Mouse (Mus musculus) right cerebral cortex, postnatal 4 days (tissue): ENCODE measurements around the gene Lama4.
A peak's percentile ranks its signal among the peaks of the same experiment; 100 is the strongest.

Source experiments
- DNase-seq: peaks from one replicate; pipeline ENCODE4 v3.0.0-alpha.2; 2022

Lama4 gene

GRCm38 (mm10) chr10:38965075-38965781 is at the start of gene Lama4:
Gene Lama4, plus strand, starts transcription at chr10:38965515.
- peak; percentile 54 for DNase-seq

DNA sequence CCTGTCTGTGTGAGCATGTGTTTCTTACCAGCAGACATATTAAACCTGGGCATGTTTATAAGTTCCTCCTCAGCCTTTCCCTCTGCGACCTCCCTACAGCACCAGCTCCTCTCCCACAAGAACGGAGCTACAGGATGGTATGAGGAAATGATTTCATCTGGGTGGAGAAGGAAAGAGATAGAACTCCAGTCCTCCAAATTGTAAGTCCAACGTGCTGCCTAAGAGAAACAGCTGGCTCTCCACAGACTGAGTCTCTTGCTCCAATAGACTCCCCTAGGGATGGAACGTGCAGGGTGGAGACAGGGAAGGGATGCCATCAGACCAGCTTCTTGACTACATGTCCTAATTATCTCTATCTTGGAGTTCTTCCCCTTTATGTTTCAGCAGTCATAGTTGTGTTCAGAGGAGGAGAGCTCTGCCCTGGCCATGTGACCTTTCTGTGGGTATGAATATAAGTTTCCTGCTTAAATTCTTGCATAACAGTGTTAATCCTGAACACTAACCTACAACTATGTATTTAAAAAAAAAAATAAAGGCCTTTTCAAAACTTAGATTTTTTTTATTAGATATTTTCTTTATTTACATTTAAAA is 49.2 kb upstream of the Lama4 start:
- DNase-seq = no peak

- DNase-seq = no peak
These were observed 36.2 kb upstream of the Lama4 start for GRCm38 (mm10) chr10:38928940-38929697.

DNA sequence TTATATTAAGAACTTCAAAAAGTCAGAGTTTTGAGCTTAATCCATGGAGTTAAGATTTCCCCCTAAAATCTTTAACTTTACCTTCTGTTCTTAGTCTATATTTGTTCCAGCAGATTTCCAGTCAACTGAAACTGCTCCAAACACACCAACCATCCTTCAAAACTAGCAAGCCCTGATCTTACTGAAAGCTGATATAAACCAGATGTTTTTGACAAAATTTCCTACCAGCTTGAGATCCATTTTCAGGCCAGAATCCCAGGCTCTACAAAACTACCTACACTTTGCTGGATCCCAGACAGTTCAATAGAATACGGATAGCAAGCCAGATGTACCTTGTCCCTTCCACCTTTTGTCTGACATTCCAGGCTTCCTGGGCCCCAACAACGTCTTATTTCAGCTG is 20.6 kb upstream of the Lama4 start:
- DNase-seq = no peak

DNA sequence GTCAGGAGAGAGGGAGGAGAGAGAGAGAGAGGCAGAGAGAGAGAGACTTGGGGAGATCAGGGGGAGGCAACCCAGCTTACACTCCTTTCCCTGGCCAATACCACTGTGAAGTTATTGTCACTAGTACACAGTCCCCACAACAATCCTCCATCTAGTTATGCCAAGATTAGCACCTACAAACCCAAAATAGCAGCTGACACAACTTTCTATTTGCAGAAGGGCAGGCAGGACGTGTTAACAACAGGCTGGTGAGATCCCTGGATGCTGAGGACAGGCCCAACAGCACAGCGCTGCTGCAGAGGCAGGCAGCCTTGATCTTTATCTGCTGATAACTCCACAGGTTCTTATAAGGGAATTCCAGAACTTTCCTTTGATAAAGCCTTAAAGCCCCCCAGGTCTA is 3.4 kb upstream of the Lama4 start:
- no peak for DNase-seq

- DNase-seq = no peak
These were observed 618 bp upstream of the Lama4 start for GRCm38 (mm10) chr10:38964719-38965074.

GRCm38 (mm10) chr10:38965857-38966256 is 542 bp downstream of the Lama4 start:
- peak; percentile 8 for DNase-seq

- DNase-seq = no peak
These were observed 1.3 kb downstream of the Lama4 start for GRCm38 (mm10) chr10:38966646-38967045.

- DNase-seq = no peak
These were observed 3.2 kb downstream of the Lama4 start for GRCm38 (mm10) chr10:38968326-38969072.

DNA sequence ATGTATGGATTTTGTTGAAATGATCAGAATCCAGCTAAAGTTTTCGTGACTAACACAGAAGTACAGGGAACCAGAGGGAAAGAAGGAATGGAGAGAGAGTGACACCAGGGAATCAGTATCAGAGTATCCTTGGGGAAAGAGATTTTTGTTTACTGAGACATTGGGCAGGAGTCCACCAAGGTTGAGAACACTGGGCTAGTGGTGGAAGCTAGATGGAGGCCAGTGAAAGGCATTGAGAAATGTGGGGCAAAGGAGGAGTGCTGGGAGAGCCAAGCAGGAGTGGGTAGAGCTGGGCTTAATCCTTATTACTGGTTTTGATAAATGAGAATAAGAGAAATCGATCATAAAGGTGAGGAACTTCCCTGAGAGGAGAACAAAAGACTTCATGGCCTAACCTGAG is 4.2 kb downstream of the Lama4 start:
- no peak for DNase-seq

DNA sequence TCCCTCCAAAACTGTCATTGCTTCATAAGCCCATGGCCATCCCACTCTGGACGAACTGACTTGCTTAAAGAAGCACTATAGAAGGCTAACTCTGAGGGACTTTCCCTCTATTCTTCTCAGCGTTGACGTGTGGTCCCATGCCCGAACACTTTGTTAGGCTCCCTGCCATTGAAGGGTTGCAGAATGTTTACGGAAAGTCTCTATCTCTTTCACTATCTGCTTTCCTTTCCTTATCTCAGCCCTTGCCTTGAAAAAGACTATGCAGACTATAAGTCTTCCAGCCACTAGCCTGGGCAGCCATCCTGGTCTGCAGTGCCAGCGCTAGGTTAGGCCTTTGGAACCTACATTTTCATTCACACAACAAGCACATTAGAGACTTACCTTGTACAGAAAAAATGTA is 4.7 kb downstream of the Lama4 start:
- DNase-seq = no peak

GRCm38 (mm10) chr10:38972221-38972946 is 7.1 kb downstream of the Lama4 start:
- no peak for DNase-seq

- DNase-seq = no peak
These were observed 7.7 kb downstream of the Lama4 start for GRCm38 (mm10) chr10:38973016-38973415.

GRCm38 (mm10) chr10:38978195-38978594 is 12.9 kb downstream of the Lama4 start:
- no peak for DNase-seq

- no peak for DNase-seq
These were observed 14.4 kb downstream of the Lama4 start for GRCm38 (mm10) chr10:38979699-38980098.

DNA sequence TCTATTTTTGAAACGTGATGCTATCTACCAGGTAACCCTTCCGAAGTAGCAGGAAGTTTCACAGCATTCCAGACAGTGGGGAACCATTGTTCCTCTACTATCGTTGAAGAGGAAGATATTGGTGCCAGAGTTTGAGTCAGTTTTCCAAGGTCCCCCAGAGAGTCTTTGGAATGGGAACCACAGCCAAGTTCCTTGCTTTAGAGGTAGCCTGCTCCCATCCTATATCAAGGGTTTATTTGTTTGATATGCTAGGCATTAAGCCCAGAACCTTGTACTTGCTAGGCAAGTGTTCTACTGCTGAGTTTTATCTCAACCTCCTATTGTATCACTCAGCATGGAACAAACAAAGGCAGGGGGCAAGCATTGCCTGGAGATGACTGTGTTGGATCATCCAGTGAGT is 15.7 kb downstream of the Lama4 start:
- DNase-seq = no peak

DNA sequence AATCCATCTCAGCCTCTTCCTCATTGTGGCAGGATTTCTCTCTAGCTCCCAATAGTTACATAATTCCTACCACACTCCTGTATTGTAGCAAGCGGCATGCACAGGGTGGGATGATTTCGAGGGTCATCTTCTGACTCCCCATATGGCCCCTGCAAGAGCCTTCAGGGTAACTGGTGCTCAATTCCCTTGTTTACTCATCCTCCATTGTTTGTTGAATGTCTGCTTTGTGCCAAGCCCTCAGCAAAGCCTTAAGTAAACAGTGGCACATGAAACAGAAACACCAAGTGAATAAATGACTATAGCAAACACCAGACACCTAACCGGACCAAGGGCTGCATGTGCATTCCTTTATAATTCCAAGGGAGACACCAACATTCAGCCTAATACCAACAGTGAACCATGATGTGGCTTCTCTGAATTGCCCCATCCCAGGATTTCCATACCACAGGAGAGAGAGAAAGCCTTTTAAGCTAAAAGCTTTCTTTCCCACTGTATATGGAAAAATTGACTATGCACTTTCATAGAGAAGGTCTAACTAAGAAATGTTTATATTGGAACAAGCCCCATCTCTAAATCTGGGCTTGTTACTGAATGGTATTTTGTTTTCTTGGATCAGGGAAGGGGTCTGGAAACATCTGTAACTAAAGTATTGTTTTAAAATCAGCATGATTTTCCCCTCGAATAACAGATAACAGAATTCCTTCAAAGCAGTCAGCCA is 19.2 kb downstream of the Lama4 start:
- DNase-seq = no peak

- no peak for DNase-seq
These were observed 20.7 kb downstream of the Lama4 start for GRCm38 (mm10) chr10:38986053-38986452.

DNA sequence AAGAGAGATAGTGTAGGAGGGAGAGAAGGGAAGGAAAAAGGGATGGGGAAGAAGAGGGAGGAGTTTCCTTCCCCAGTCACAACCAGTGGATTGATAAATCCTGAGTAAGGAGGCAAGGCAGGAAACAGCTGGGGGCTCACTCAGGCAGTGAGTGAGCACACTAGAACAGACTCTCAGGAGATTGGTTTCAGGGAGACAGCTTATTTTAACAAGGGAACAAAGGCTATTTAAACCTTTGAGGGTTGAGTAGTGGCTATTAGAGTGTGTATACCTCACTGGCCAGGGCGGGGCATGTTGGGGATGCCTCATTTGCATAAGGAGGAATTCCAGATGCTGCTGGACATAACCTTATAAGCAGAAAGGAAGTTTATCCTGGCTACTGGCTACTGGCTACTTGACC is 27.5 kb downstream of the Lama4 start:
- no peak for DNase-seq

- DNase-seq = no peak
These were observed 28.5 kb downstream of the Lama4 start for GRCm38 (mm10) chr10:38993632-38994424.
